Mouse (Mus musculus) liver, adult (tissue): Measurements from ENCODE around the gene Cic.
A peak's percentile ranks its signal among the peaks of the same experiment; 100 is the strongest.

Source experiments
- GATA4 ChIP-seq: IDR thresholded peaks from 2 replicates; pipeline ENCODE4 v1.6.1; 2014; ENCODE audit warnings: mild to moderate bottlenecking, low read length; ENCODE audit not compliant: insufficient replicate concordance

Cic gene

GRCm38 (mm10) chr7:25237249-25238014, 30.1 kb upstream of the Cic start, which contains the start of gene Gsk3a:
Gene Gsk3a (minus strand): TSS chr7:25237851.
- TF ChIP-seq GATA4 = no peak

- TF ChIP-seq GATA4 = peak; percentile 74; the same call in 1 of the 2 replicates
These were observed 29.3 kb upstream of the Cic start for GRCm38 (mm10) chr7:25238015-25238706.

GRCm38 (mm10) chr7:25238829-25239623, 28.5 kb upstream of the Cic start:
- TF ChIP-seq GATA4 = peak; percentile 7; the same call in 1 of the 2 replicates

DNA sequence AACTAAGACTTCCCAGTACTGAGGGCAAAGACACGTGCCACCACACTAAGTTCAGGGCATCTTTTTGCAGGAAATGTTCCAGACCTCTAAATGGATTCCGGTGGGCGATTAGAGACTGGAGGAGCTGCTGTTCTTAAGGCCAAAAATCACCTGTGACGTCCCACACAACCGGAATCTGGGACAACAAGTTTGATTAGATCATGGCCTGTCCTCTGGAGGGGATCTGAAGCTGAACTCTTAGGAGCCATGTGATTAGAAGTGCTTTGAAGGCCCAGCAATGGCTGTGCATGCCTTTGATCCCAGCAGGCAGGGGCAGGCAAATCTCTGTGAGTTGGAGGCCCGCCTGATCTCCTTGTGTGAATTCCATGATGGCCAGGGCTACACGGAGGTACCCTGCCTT, 26.9 kb upstream of the Cic start:
- TF ChIP-seq GATA4 = no peak

DNA sequence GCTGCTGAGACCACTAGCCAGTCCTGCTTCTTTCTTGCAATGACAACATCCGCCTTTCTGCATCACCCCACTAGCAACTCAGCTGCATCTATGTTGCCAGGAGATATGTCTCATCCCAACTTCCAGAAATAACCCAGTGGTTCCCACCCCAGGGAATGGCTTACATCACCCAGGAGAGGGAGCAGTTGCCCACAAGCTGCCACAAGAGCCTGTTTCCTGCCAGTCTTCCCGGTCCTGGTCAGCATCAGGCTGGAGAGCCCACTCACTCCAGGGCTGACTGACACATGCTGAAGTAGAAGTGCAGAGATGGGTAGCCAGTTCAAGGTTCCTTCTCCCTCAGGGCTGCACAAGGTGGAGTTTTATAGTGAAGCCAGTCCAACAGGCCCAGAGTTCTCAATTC, 26.4 kb upstream of the Cic start:
- TF ChIP-seq GATA4 = no peak

- TF ChIP-seq GATA4 = no peak
These were observed 24.1 kb upstream of the Cic start for GRCm38 (mm10) chr7:25243361-25243760.

GRCm38 (mm10) chr7:25244562-25245369, 22.7 kb upstream of the Cic start:
- no peak for TF ChIP-seq GATA4

GRCm38 (mm10) chr7:25246079-25246758, 21.3 kb upstream of the Cic start:
- TF ChIP-seq GATA4 = no peak

- no peak for TF ChIP-seq GATA4
These were observed 20.8 kb upstream of the Cic start for GRCm38 (mm10) chr7:25246759-25247137.

GRCm38 (mm10) chr7:25247498-25247897, 20.0 kb upstream of the Cic start:
- no peak for TF ChIP-seq GATA4

- no peak for TF ChIP-seq GATA4
These were observed 19.4 kb upstream of the Cic start for GRCm38 (mm10) chr7:25248018-25248647.

DNA sequence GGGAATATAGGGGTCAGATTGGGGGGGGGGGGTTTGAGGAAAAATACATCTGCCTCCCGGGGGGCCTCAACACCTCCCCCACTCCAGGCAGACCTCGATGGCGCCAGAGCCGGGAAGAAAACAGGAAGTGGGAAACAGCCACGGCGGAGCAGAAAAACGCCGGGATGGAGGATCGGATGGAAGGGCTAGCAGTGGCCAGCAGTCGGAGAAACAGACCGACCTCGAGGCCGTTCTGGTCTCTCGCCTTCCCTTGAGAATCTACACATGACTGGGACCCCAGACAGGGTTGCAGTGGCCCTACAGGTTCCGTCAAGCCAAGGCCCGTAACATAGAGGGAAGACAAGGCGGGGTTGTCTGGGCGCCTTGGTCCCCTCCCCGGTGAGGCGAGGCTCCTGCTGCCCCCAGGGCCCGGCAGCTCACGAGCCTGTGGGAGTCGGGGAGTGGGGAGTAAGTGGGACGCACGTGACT, 18.6 kb upstream of the Cic start:
- no peak for TF ChIP-seq GATA4

DNA sequence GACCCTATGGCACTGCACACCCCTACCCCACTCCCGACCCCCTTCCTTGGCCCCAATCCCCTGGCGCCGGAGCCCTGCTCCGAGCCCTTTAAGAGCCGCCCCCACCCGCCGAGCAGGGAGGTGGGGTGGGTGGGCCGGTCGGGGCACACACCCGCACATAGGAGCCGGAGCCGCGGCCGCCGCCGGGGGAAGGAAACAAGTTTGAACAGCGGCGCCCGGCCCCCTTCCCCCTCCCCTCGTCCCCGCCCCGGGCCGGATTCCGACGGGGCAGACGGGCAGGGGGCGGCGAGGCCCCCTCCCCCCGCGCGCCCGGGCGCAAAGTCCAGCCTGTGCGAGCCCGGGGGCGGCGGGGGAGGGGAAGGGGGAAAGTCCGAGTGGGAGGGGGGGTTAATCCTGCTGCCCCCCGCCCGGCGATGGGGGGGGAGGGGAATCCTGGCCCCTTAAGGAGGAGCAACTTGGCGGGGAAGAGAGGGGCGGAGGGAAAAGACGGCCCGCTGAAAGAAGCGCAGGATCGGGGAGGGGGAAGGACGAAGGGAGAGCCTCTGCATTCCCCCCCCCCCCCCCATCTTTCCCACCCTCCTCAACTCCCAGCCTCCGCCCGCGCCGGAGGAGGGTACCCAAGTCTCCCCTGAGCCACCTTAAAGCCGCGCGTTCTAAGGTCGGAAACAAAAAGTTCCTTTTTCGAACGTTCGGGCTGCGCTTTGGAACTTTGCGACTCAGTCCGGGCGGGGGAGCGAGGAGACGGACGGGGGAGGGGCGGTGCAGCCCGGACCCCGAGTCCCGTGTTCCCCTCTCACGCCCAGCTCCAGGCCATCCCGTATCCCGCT, 18.0 kb upstream of the Cic start:
- no peak for TF ChIP-seq GATA4
